Mouse (Mus musculus): ENCODE results near the gene Klf5. TPM values are rescaled to one million over a fixed set of nuclear protein-coding genes. Genes with fewer than 3 reads are reported as not detected.

The Klf5 gene
- polyA plus RNA-seq, 1 experiment = 0.57 TPM

- DNase-seq = no peak
- 88% methylated on average over 24 of the region's 24 CpGs for WGBS
- TF ChIP-seq CTCF (IDR thresholded peaks at IDR 0.05; ENCODE audit: borderline replicate concordance, insufficient read depth, low read depth, low read length) = no peak
- TF ChIP-seq POLR2A (IDR thresholded peaks at IDR 0.05; ENCODE audit: borderline replicate concordance, insufficient read depth, low read length) = no peak
- Histone ChIP-seq H3K27ac (ENCODE audit: insufficient read depth, low read length) (no peak overlapping the region), H3K4me3 (replicated peaks; ENCODE audit: insufficient read depth, low read depth, low read length) (no peak overlapping the region), H3K4me1 (ENCODE audit: control insufficient read depth, insufficient read depth, low read length) (no peaks in the 10 kb centered on the region), H3K27me3 (ENCODE audit: control insufficient read depth, insufficient read depth, low read length) (no peaks in the 10 kb centered on the region)
Measured at GRCm38 (mm10) chr14:99313062-99313461, 14.6 kb downstream of the Klf5 start.

- no peak for TF ChIP-seq POLR2A (IDR thresholded peaks at IDR 0.05; ENCODE audit: borderline replicate concordance, insufficient read depth, low read length)
- no peak for TF ChIP-seq CTCF (IDR thresholded peaks at IDR 0.05; ENCODE audit: borderline replicate concordance, insufficient read depth, low read depth, low read length)
- Histone ChIP-seq H3K4me1 (ENCODE audit: control insufficient read depth, insufficient read depth, low read length) (no peaks in the 10 kb centered on the region), H3K4me3 (replicated peaks; ENCODE audit: insufficient read depth, low read depth, low read length) (no peak overlapping the region), H3K27ac (ENCODE audit: insufficient read depth, low read length) (no peak overlapping the region), H3K27me3 (ENCODE audit: control insufficient read depth, insufficient read depth, low read length) (no peaks in the 10 kb centered on the region)
- WGBS = 93% methylated on average over 4 of the region's 4 CpGs
- DNase-seq = no peak
Measured at GRCm38 (mm10) chr14:99316275-99316674, 17.8 kb downstream of the Klf5 start.

- no peak for TF ChIP-seq POLR2A (IDR thresholded peaks at IDR 0.05; ENCODE audit: borderline replicate concordance, insufficient read depth, low read length)
- TF ChIP-seq CTCF (IDR thresholded peaks at IDR 0.05; ENCODE audit: borderline replicate concordance, insufficient read depth, low read depth, low read length) = no peak
- H3K27ac ChIP-seq (ENCODE audit: insufficient read depth, low read length) = no peak overlapping the region
- no peaks in the 10 kb centered on the region for H3K27me3 ChIP-seq (ENCODE audit: control insufficient read depth, insufficient read depth, low read length)
- no peak for DNase-seq
- H3K4me3 ChIP-seq (replicated peaks; ENCODE audit: insufficient read depth, low read depth, low read length) = no peak overlapping the region
- no peaks in the 10 kb centered on the region for H3K4me1 ChIP-seq (ENCODE audit: control insufficient read depth, insufficient read depth, low read length)
- WGBS = 93% methylated on average over 5 of the region's 5 CpGs
Measured at GRCm38 (mm10) chr14:99320736-99321135, 22.2 kb downstream of the Klf5 start.

GRCm38 (mm10) chr14:99323376-99323775 is 24.9 kb downstream of the Klf5 start:
- H3K4me3 ChIP-seq (replicated peaks; ENCODE audit: insufficient read depth, low read depth, low read length) = no peak overlapping the region
- no peaks in the 10 kb centered on the region for H3K4me1 ChIP-seq (ENCODE audit: control insufficient read depth, insufficient read depth, low read length)
- no peak for DNase-seq
- WGBS = 80% methylated on average over 10 of the region's 10 CpGs
- H3K27ac ChIP-seq (ENCODE audit: insufficient read depth, low read length) = no peak overlapping the region
- H3K27me3 ChIP-seq (ENCODE audit: control insufficient read depth, insufficient read depth, low read length) = no peaks in the 10 kb centered on the region
- no peak for TF ChIP-seq POLR2A (IDR thresholded peaks at IDR 0.05; ENCODE audit: borderline replicate concordance, insufficient read depth, low read length)
- no peak for TF ChIP-seq CTCF (IDR thresholded peaks at IDR 0.05; ENCODE audit: borderline replicate concordance, insufficient read depth, low read depth, low read length)

GRCm38 (mm10) chr14:99324523-99324922 is 26.0 kb downstream of the Klf5 start:
- WGBS = 83% methylated on average over 4 of the region's 4 CpGs
- TF ChIP-seq CTCF (IDR thresholded peaks at IDR 0.05; ENCODE audit: borderline replicate concordance, insufficient read depth, low read depth, low read length) = no peak
- no peak for TF ChIP-seq POLR2A (IDR thresholded peaks at IDR 0.05; ENCODE audit: borderline replicate concordance, insufficient read depth, low read length)
- no peak for DNase-seq
- Histone ChIP-seq H3K27ac (ENCODE audit: insufficient read depth, low read length) (no peak overlapping the region), H3K4me3 (replicated peaks; ENCODE audit: insufficient read depth, low read depth, low read length) (no peak overlapping the region), H3K4me1 (ENCODE audit: control insufficient read depth, insufficient read depth, low read length) (no peaks in the 10 kb centered on the region), H3K27me3 (ENCODE audit: control insufficient read depth, insufficient read depth, low read length) (no peaks in the 10 kb centered on the region)

GRCm38 (mm10) chr14:99325597-99326472 is 27.3 kb downstream of the Klf5 start:
- no peak for DNase-seq
- no peak for TF ChIP-seq CTCF (IDR thresholded peaks at IDR 0.05; ENCODE audit: borderline replicate concordance, insufficient read depth, low read depth, low read length)
- TF ChIP-seq POLR2A (IDR thresholded peaks at IDR 0.05; ENCODE audit: borderline replicate concordance, insufficient read depth, low read length) = no peak
- 78% methylated on average over 12 of the region's 12 CpGs for WGBS
- Histone ChIP-seq H3K27me3 (ENCODE audit: control insufficient read depth, insufficient read depth, low read length) (no peaks in the 10 kb centered on the region), H3K4me1 (ENCODE audit: control insufficient read depth, insufficient read depth, low read length) (no peaks in the 10 kb centered on the region), H3K27ac (ENCODE audit: insufficient read depth, low read length) (no peak overlapping the region), H3K4me3 (replicated peaks; ENCODE audit: insufficient read depth, low read depth, low read length) (no peak overlapping the region)

GRCm38 (mm10) chr14:99336598-99336997 is 38.1 kb downstream of the Klf5 start:
- H3K4me1 ChIP-seq (ENCODE audit: control insufficient read depth, insufficient read depth, low read length) = no peaks in the 10 kb centered on the region
- 90% methylated on average over 3 of the region's 3 CpGs for WGBS
- no peak for DNase-seq
- no peak overlapping the region for H3K27ac ChIP-seq (ENCODE audit: insufficient read depth, low read length)
- no peaks in the 10 kb centered on the region for H3K27me3 ChIP-seq (ENCODE audit: control insufficient read depth, insufficient read depth, low read length)
- TF ChIP-seq POLR2A (IDR thresholded peaks at IDR 0.05; ENCODE audit: borderline replicate concordance, insufficient read depth, low read length) (no peak), CTCF (IDR thresholded peaks at IDR 0.05; ENCODE audit: borderline replicate concordance, insufficient read depth, low read depth, low read length) (no peak)
- no peak overlapping the region for H3K4me3 ChIP-seq (replicated peaks; ENCODE audit: insufficient read depth, low read depth, low read length)

GRCm38 (mm10) chr14:99339021-99339420 is 40.5 kb downstream of the Klf5 start:
- H3K27me3 ChIP-seq (ENCODE audit: control insufficient read depth, insufficient read depth, low read length) = no peaks in the 10 kb centered on the region
- WGBS = 35% methylated on average over 8 of the region's 8 CpGs

More at GRCm38 (mm10) chr14:99339021-99339420, 40.5 kb downstream of the Klf5 start:
- Histone ChIP-seq H3K27ac (ENCODE audit: insufficient read depth, low read length) (no peak overlapping the region), H3K4me1 (ENCODE audit: control insufficient read depth, insufficient read depth, low read length) (no peaks in the 10 kb centered on the region), H3K4me3 (replicated peaks; ENCODE audit: insufficient read depth, low read depth, low read length) (no peak overlapping the region)
- DNase-seq = no peak
- TF ChIP-seq CTCF (IDR thresholded peaks at IDR 0.05; ENCODE audit: borderline replicate concordance, insufficient read depth, low read depth, low read length) (no peak), POLR2A (IDR thresholded peaks at IDR 0.05; ENCODE audit: borderline replicate concordance, insufficient read depth, low read length) (no peak)

Data from cerebellum, adult 2 months (tissue).